Mouse (Mus musculus): ENCODE results near the gene Ppp1r3e. TPM values are rescaled to one million over a fixed set of nuclear protein-coding genes. Genes with fewer than 3 reads are reported as not detected.

Ppp1r3e gene
- total and polyA plus RNA-seq, 3 experiments, result 0.51 to 1.4 (median 1.3) TPM

- peak overlapping the region; percentile 75 for H3K9ac ChIP-seq (ENCODE audit: insufficient read depth, low read depth)
- H3K4me1 ChIP-seq (ENCODE audit: control insufficient read depth in 1 of 2, insufficient read depth in 2 of 2), result peaks cover 2 to 14% of the 10 kb centered on the region in 2 experiments
- peak overlapping the region; percentile 46 for H3K4me2 ChIP-seq (ENCODE audit: insufficient read depth, low read depth, poor library complexity, severe bottlenecking)
- H3K27me3 ChIP-seq (replicated peaks), result peaks cover 35% of the 10 kb centered on the region
- dilution Hi-C loops (cut with MboI; ENCODE audit: extremely low pct_ligation_motif_present, extremely low pct_unique_long_range_greater_than_20kb, low sequenced_read_pairs), result no loop called here
- H3K36me3 ChIP-seq (replicated peaks in 1 of 2; ENCODE audit: control insufficient read depth in 1 of 2, insufficient read depth in 1 of 2, low read length in 1 of 2), result no peaks in the 10 kb centered on the region
- peak overlapping the region; percentile 49 to 96 (median 66) for H3K4me3 ChIP-seq (replicated peaks in 1 of 3; ENCODE audit: low read depth in 2 of 3, low read length in 2 of 3, poor library complexity in 1 of 3)
- H3K79me2 ChIP-seq (replicated peaks; ENCODE audit: control insufficient read depth, extremely low read depth, insufficient read depth, poor library complexity, severe bottlenecking), result no peaks in the 10 kb centered on the region
- in situ Hi-C loops (cut with MboI; ENCODE audit: low pct_ligation_motif_present, low pct_unique_long_range_greater_than_20kb, low sequenced_read_pairs), result no loop called here
- DNase-seq (ENCODE audit: extremely low read depth), result peak; percentile 76
- no peak overlapping the region for H3K27ac ChIP-seq (ENCODE audit: insufficient read depth, low read depth)
- no peak for TF ChIP-seq TBP (conservative IDR thresholded peaks at IDR 0.05; ENCODE audit: low read depth, low read length)
- TF ChIP-seq TCF12 (IDR thresholded peaks at IDR 0.05; ENCODE audit: low read depth, low read length), result peak; percentile 67
- TF ChIP-seq EP300 (IDR thresholded peaks at IDR 0.05; ENCODE audit: low read length), result no peak
- TF ChIP-seq ZC3H11A (IDR thresholded peaks at IDR 0.05; ENCODE audit: low read depth, low read length), result no peak
- TF ChIP-seq MYC (IDR thresholded peaks at IDR 0.05; ENCODE audit: low read depth, low read length), result peak; percentile 13; the same call in 1 of the 2 replicates
- no peak for TF ChIP-seq USF2 (conservative IDR thresholded peaks at IDR 0.05; ENCODE audit: low read depth, low read length)
- no peak for TF ChIP-seq CHD2 (IDR thresholded peaks at IDR 0.05; ENCODE audit: low read length)
- TF ChIP-seq ZKSCAN1 (IDR thresholded peaks at IDR 0.05; ENCODE audit: borderline replicate concordance, low read depth, low read length), result no peak
- no peak for TF ChIP-seq SMC3 (IDR thresholded peaks at IDR 0.05; ENCODE audit: low read depth, low read length)
- no peak for TF ChIP-seq POLR2AphosphoS2 (IDR thresholded peaks at IDR 0.05; ENCODE audit: low read depth, low read length)
- TF ChIP-seq CTCF (conservative IDR thresholded peaks at IDR 0.05 in 1 of 2, IDR thresholded peaks at IDR 0.05 in 1 of 2; ENCODE audit: low read depth in 2 of 2, low read length in 2 of 2), result no peak
- no peak for TF ChIP-seq ETS1 (conservative IDR thresholded peaks at IDR 0.05; ENCODE audit: low read depth, low read length)
- no peak for TF ChIP-seq GABPA (IDR thresholded peaks at IDR 0.05; ENCODE audit: insufficient replicate concordance, low read depth, low read length)
- peak; percentile 93 for TF ChIP-seq MXI1 (IDR thresholded peaks at IDR 0.05; ENCODE audit: low read depth, low read length)
- no peak for TF ChIP-seq KAT2A (IDR thresholded peaks at IDR 0.05; ENCODE audit: insufficient replicate concordance, low read length)
- no peak for TF ChIP-seq RCOR1 (conservative IDR thresholded peaks at IDR 0.05; ENCODE audit: low read depth, low read length)
- no peak; the same call in 1 of the 2 replicates for TF ChIP-seq IRF4 (IDR thresholded peaks at IDR 0.05; ENCODE audit: low read depth, low read length)
- peak; percentile 74 for TF ChIP-seq POLR2A (IDR thresholded peaks at IDR 0.05; ENCODE audit: low read depth, low read length)
- TF ChIP-seq NRF1 (IDR thresholded peaks at IDR 0.05; ENCODE audit: low read depth, low read length), result peak; percentile 84
- TF ChIP-seq ZNF384 (IDR thresholded peaks at IDR 0.05; ENCODE audit: low read depth, low read length), result no peak
- peak; percentile 88 for TF ChIP-seq BHLHE40 (IDR thresholded peaks at IDR 0.05; ENCODE audit: low read depth, low read length)
- TF ChIP-seq SIN3A (IDR thresholded peaks at IDR 0.05; ENCODE audit: low read length), result peak; percentile 47; the same call in 1 of the 2 replicates
- no peak for TF ChIP-seq HCFC1 (IDR thresholded peaks at IDR 0.05; ENCODE audit: low read depth, low read length)
- TF ChIP-seq NELFE (IDR thresholded peaks at IDR 0.05; ENCODE audit: low read depth, low read length), result peak; percentile 72
- TF ChIP-seq MAZ (IDR thresholded peaks at IDR 0.05; ENCODE audit: low read depth, low read length), result no peak
- peak; percentile 75 for TF ChIP-seq ZMIZ1 (IDR thresholded peaks at IDR 0.05; ENCODE audit: low read depth, low read length)
- peak; percentile 90 for TF ChIP-seq UBTF (IDR thresholded peaks at IDR 0.05; ENCODE audit: low read depth, low read length)
- no peak for TF ChIP-seq E2F4 (IDR thresholded peaks at IDR 0.05; ENCODE audit: insufficient replicate concordance, low read depth, low read length)
- no peak for TF ChIP-seq MAFK (IDR thresholded peaks at IDR 0.05; ENCODE audit: insufficient replicate concordance, low read length)
- no peak for TF ChIP-seq CHD1 (IDR thresholded peaks at IDR 0.05; ENCODE audit: low read depth, low read length)
- TF ChIP-seq ELF1 (IDR thresholded peaks at IDR 0.05; ENCODE audit: low read depth, low read length), result peak; percentile 57; the same call in 1 of the 2 replicates
- no peak for TF ChIP-seq RAD21 (IDR thresholded peaks at IDR 0.05; ENCODE audit: low read depth, low read length)
- TF ChIP-seq PAX5 (IDR thresholded peaks at IDR 0.05; ENCODE audit: low read length), result no peak
- TF ChIP-seq JUND (conservative IDR thresholded peaks at IDR 0.05; ENCODE audit: low read depth, low read length), result no peak
- no peak for TF ChIP-seq USF1 (IDR thresholded peaks at IDR 0.05; ENCODE audit: low read depth, low read length)
- peak; percentile 84; the same call in 1 of the 2 replicates for TF ChIP-seq MAX (IDR thresholded peaks at IDR 0.05; ENCODE audit: low read length)
- TF ChIP-seq JUN (IDR thresholded peaks at IDR 0.05; ENCODE audit: insufficient read depth, low read depth, low read length), result no peak
- TF ChIP-seq MEF2A (IDR thresholded peaks at IDR 0.05; ENCODE audit: borderline replicate concordance, low read depth, low read length), result no peak
- no peaks in the 10 kb centered on the region for H3K9me3 ChIP-seq (replicated peaks; ENCODE audit: low read length)
Observed at GRCm38 (mm10) chr14:54876539-54877047, 757 bp downstream of the Ppp1r3e start.
